Mouse (Mus musculus): ENCODE data around the gene Ier3. TPM values are rescaled to one million over a fixed set of nuclear protein-coding genes. Genes with fewer than 3 reads are reported as not detected.

Ier3 gene
- polyA plus RNA-seq, 1 experiment from 2014 or later = 6.4 TPM

GRCm38 (mm10) chr17:35832400-35833238 is 11.1 kb downstream of the Ier3 start:
- 64% methylated on average over 8 of the region's 8 CpGs for WGBS
- H3K4me2 ChIP-seq (ENCODE audit: low read length) = no peak overlapping the region

GRCm38 (mm10) chr17:35833239-35833751 is 11.8 kb downstream of the Ier3 start:
- no peak overlapping the region; the same call in none of the 2 replicates for H3K27ac ChIP-seq (ENCODE audit: low read length)
- no peak for ATAC-seq
- WGBS = 19% methylated on average over 5 of the region's 5 CpGs
- H3K27me3 ChIP-seq (replicated peaks; ENCODE audit: control insufficient read depth, insufficient read depth, low read length) = no peaks in the 10 kb centered on the region
- H3K36me3 ChIP-seq (ENCODE audit: control insufficient read depth, insufficient read depth) = peaks cover 42% of the 10 kb centered on the region
- no peak overlapping the region for H3K4me3 ChIP-seq (replicated peaks; ENCODE audit: low read length)
- peaks cover 45% of the 10 kb centered on the region for H3K4me1 ChIP-seq (replicated peaks; ENCODE audit: control insufficient read depth, insufficient read depth, low read length)
- H3K4me2 ChIP-seq (ENCODE audit: low read length) = no peak overlapping the region
- no peak overlapping the region for H3K9ac ChIP-seq (replicated peaks; ENCODE audit: low read depth, low read length)
- H3K9me3 ChIP-seq (ENCODE audit: control insufficient read depth, low read length) = no peaks in the 10 kb centered on the region

More at GRCm38 (mm10) chr17:35832400-35833238, 11.1 kb downstream of the Ier3 start:
- no peak for ATAC-seq
- Histone ChIP-seq H3K9ac (replicated peaks; ENCODE audit: low read depth, low read length) (0 out of 2 replicates have a peak overlapping the region, but pooled peaks have one; percentile 6), H3K9me3 (ENCODE audit: control insufficient read depth, low read length) (no peaks in the 10 kb centered on the region), H3K36me3 (ENCODE audit: control insufficient read depth, insufficient read depth) (peaks cover 44% of the 10 kb centered on the region), H3K27ac (ENCODE audit: low read length) (peak overlapping the region; percentile 41), H3K4me3 (replicated peaks; ENCODE audit: low read length) (no peak overlapping the region), H3K27me3 (replicated peaks; ENCODE audit: control insufficient read depth, insufficient read depth, low read length) (no peaks in the 10 kb centered on the region), H3K4me1 (replicated peaks; ENCODE audit: control insufficient read depth, insufficient read depth, low read length) (peaks cover 45% of the 10 kb centered on the region)

GRCm38 (mm10) chr17:35833894-35834293 is 12.4 kb downstream of the Ier3 start:
- Histone ChIP-seq H3K9me3 (ENCODE audit: control insufficient read depth, low read length) (no peaks in the 10 kb centered on the region), H3K4me2 (ENCODE audit: low read length) (peak overlapping the region; percentile 84), H3K4me3 (replicated peaks; ENCODE audit: low read length) (peak overlapping the region; percentile 16), H3K27ac (ENCODE audit: low read length) (no peak overlapping the region), H3K4me1 (replicated peaks; ENCODE audit: control insufficient read depth, insufficient read depth, low read length) (peaks cover 47% of the 10 kb centered on the region), H3K9ac (replicated peaks; ENCODE audit: low read depth, low read length) (0 out of 2 replicates have a peak overlapping the region, but pooled peaks have one; percentile 23), H3K27me3 (replicated peaks; ENCODE audit: control insufficient read depth, insufficient read depth, low read length) (no peaks in the 10 kb centered on the region), H3K36me3 (ENCODE audit: control insufficient read depth, insufficient read depth) (peaks cover 42% of the 10 kb centered on the region)
- WGBS = 54% methylated on average over 5 of the region's 5 CpGs
- ATAC-seq = no peak

GRCm38 (mm10) chr17:35834696-35835422 is 13.4 kb downstream of the Ier3 start:
- H3K27me3 ChIP-seq (replicated peaks; ENCODE audit: control insufficient read depth, insufficient read depth, low read length) = no peaks in the 10 kb centered on the region
- peak overlapping the region; percentile 63 for H3K4me3 ChIP-seq (replicated peaks; ENCODE audit: low read length)
- H3K9ac ChIP-seq (replicated peaks; ENCODE audit: low read depth, low read length) = peak overlapping the region; percentile 83
- H3K4me1 ChIP-seq (replicated peaks; ENCODE audit: control insufficient read depth, insufficient read depth, low read length) = peaks cover 51% of the 10 kb centered on the region
- no peak for ATAC-seq
- H3K4me2 ChIP-seq (ENCODE audit: low read length) = peak overlapping the region; percentile 84
- H3K27ac ChIP-seq (ENCODE audit: low read length) = peak overlapping the region; percentile 28; the same call in 1 of the 2 replicates
- H3K9me3 ChIP-seq (ENCODE audit: control insufficient read depth, low read length) = no peaks in the 10 kb centered on the region
- WGBS = 72% methylated on average over 26 of the region's 26 CpGs
- H3K36me3 ChIP-seq (ENCODE audit: control insufficient read depth, insufficient read depth) = peaks cover 42% of the 10 kb centered on the region

- Histone ChIP-seq H3K4me1 (replicated peaks; ENCODE audit: control insufficient read depth, insufficient read depth, low read length) (peaks cover 47% of the 10 kb centered on the region), H3K27me3 (replicated peaks; ENCODE audit: control insufficient read depth, insufficient read depth, low read length) (no peaks in the 10 kb centered on the region), H3K9ac (replicated peaks; ENCODE audit: low read depth, low read length) (peak overlapping the region; percentile 83), H3K4me2 (ENCODE audit: low read length) (peak overlapping the region; percentile 84), H3K4me3 (replicated peaks; ENCODE audit: low read length) (peak overlapping the region; percentile 63), H3K27ac (ENCODE audit: low read length) (no peak overlapping the region; the same call in 1 of the 2 replicates), H3K9me3 (ENCODE audit: control insufficient read depth, low read length) (no peaks in the 10 kb centered on the region), H3K36me3 (ENCODE audit: control insufficient read depth, insufficient read depth) (peaks cover 41% of the 10 kb centered on the region)
- 67% methylated on average over 26 of the region's 26 CpGs for WGBS
- no peak for ATAC-seq
Measured at GRCm38 (mm10) chr17:35835424-35836140, 14.1 kb downstream of the Ier3 start.

GRCm38 (mm10) chr17:35836178-35836965 is 14.9 kb downstream of the Ier3 start:
- H3K4me2 ChIP-seq (ENCODE audit: low read length) = peak overlapping the region; percentile 84
- H3K4me1 ChIP-seq (replicated peaks; ENCODE audit: control insufficient read depth, insufficient read depth, low read length) = peaks cover 49% of the 10 kb centered on the region
- peaks cover 37% of the 10 kb centered on the region for H3K36me3 ChIP-seq (ENCODE audit: control insufficient read depth, insufficient read depth)
- WGBS = 8% methylated on average over 24 of the region's 24 CpGs
- no peak for ATAC-seq
- H3K27me3 ChIP-seq (replicated peaks; ENCODE audit: control insufficient read depth, insufficient read depth, low read length) = no peaks in the 10 kb centered on the region
- H3K9me3 ChIP-seq (ENCODE audit: control insufficient read depth, low read length) = no peaks in the 10 kb centered on the region
- H3K9ac ChIP-seq (replicated peaks; ENCODE audit: low read depth, low read length) = peak overlapping the region; percentile 83
- peak overlapping the region; percentile 63 for H3K4me3 ChIP-seq (replicated peaks; ENCODE audit: low read length)
- H3K27ac ChIP-seq (ENCODE audit: low read length) = peak overlapping the region; percentile 94

GRCm38 (mm10) chr17:35836991-35837422 is 15.5 kb downstream of the Ier3 start:
- WGBS = under 1% methylated on average over 25 of the region's 25 CpGs
- Histone ChIP-seq H3K4me2 (ENCODE audit: low read length) (peak overlapping the region; percentile 84), H3K9me3 (ENCODE audit: control insufficient read depth, low read length) (no peaks in the 10 kb centered on the region), H3K4me3 (replicated peaks; ENCODE audit: low read length) (peak overlapping the region; percentile 63), H3K9ac (replicated peaks; ENCODE audit: low read depth, low read length) (peak overlapping the region; percentile 83), H3K4me1 (replicated peaks; ENCODE audit: control insufficient read depth, insufficient read depth, low read length) (peaks cover 52% of the 10 kb centered on the region), H3K27me3 (replicated peaks; ENCODE audit: control insufficient read depth, insufficient read depth, low read length) (no peaks in the 10 kb centered on the region), H3K27ac (ENCODE audit: low read length) (peak overlapping the region; percentile 94), H3K36me3 (ENCODE audit: control insufficient read depth, insufficient read depth) (peaks cover 37% of the 10 kb centered on the region)
- ATAC-seq = peak; percentile 34

GRCm38 (mm10) chr17:35837487-35837886 is 16.0 kb downstream of the Ier3 start:
- WGBS = under 1% methylated on average over 18 of the region's 18 CpGs
- H3K27ac ChIP-seq (ENCODE audit: low read length) = peak overlapping the region; percentile 94
- H3K9me3 ChIP-seq (ENCODE audit: control insufficient read depth, low read length) = no peaks in the 10 kb centered on the region
- H3K27me3 ChIP-seq (replicated peaks; ENCODE audit: control insufficient read depth, insufficient read depth, low read length) = no peaks in the 10 kb centered on the region
- peak overlapping the region; percentile 83 for H3K9ac ChIP-seq (replicated peaks; ENCODE audit: low read depth, low read length)
- peaks cover 56% of the 10 kb centered on the region for H3K4me1 ChIP-seq (replicated peaks; ENCODE audit: control insufficient read depth, insufficient read depth, low read length)
- peak overlapping the region; percentile 2; the same call in 1 of the 2 replicates for H3K4me2 ChIP-seq (ENCODE audit: low read length)
- peaks cover 35% of the 10 kb centered on the region for H3K36me3 ChIP-seq (ENCODE audit: control insufficient read depth, insufficient read depth)
- ATAC-seq = no peak
- peak overlapping the region; percentile 63 for H3K4me3 ChIP-seq (replicated peaks; ENCODE audit: low read length)

All from forebrain, embryonic 16.5 days (tissue).